Mouse (Mus musculus): Measurements from ENCODE around the gene Enpp4. TPM values are rescaled to one million over a fixed set of nuclear protein-coding genes. Genes with fewer than 3 reads are reported as not detected.

Enpp4 gene
- polyA plus RNA-seq, 1 experiment from 2014 or later, result 5.9 TPM

DNA sequence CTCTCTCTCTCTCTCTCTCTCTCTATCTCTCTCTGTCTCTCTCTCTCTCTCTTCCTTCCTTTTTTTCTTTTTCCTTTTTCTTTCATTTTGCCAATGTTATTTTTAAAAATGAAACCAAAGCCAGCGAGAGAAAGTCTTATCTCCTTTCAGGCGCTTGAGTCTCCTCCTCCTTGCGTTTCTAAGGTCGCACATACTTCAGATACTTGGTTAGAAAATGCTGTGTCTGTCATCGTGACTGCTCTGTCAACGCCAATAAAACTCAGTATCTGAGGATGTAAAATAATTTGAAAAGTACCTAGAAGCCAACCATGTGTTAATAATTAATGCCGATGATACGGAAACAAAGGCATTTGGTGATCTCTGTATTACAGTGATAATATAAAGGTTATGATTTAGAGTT is 30.4 kb upstream of the Enpp4 start:
- H3K4me2 ChIP-seq (ENCODE audit: low read length), result no peak overlapping the region
- H3K9ac ChIP-seq (replicated peaks; ENCODE audit: low read length), result no peak overlapping the region
- H3K4me1 ChIP-seq (ENCODE audit: control insufficient read depth, insufficient read depth, low read length), result no peaks in the 10 kb centered on the region
- H3K36me3 ChIP-seq (ENCODE audit: control insufficient read depth, insufficient read depth, low read length), result no peaks in the 10 kb centered on the region
- H3K27me3 ChIP-seq (ENCODE audit: control insufficient read depth, insufficient read depth, low read length), result no peaks in the 10 kb centered on the region
- no peak overlapping the region for H3K27ac ChIP-seq (replicated peaks; ENCODE audit: low read depth, low read length)
- WGBS, result 77% methylated on average over 8 of the region's 8 CpGs
- DNase-seq, result no peak
- no peak overlapping the region for H3K4me3 ChIP-seq (replicated peaks; ENCODE audit: low read depth, low read length)
- H3K9me3 ChIP-seq (ENCODE audit: control insufficient read depth, low read length), result no peaks in the 10 kb centered on the region
- ATAC-seq (ENCODE audit: low FRiP score, low TSS enrichment), result no peak

- no peaks in the 10 kb centered on the region for H3K27me3 ChIP-seq (ENCODE audit: control insufficient read depth, insufficient read depth, low read length)
- WGBS, result 83% methylated on average over 9 of the region's 9 CpGs
- no peak overlapping the region for H3K4me3 ChIP-seq (replicated peaks; ENCODE audit: low read depth, low read length)
- no peak overlapping the region for H3K4me2 ChIP-seq (ENCODE audit: low read length)
- no peaks in the 10 kb centered on the region for H3K36me3 ChIP-seq (ENCODE audit: control insufficient read depth, insufficient read depth, low read length)
- DNase-seq (no peak), ATAC-seq (ENCODE audit: low FRiP score, low TSS enrichment) (no peak)
- H3K9me3 ChIP-seq (ENCODE audit: control insufficient read depth, low read length), result no peaks in the 10 kb centered on the region
- H3K9ac ChIP-seq (replicated peaks; ENCODE audit: low read length), result no peak overlapping the region
- no peak overlapping the region for H3K27ac ChIP-seq (replicated peaks; ENCODE audit: low read depth, low read length)
- H3K4me1 ChIP-seq (ENCODE audit: control insufficient read depth, insufficient read depth, low read length), result no peaks in the 10 kb centered on the region
These were observed 28.9 kb upstream of the Enpp4 start for GRCm38 (mm10) chr17:44134545-44134944.

GRCm38 (mm10) chr17:44134106-44134505 is 28.5 kb upstream of the Enpp4 start:
- no peak for ATAC-seq (ENCODE audit: low FRiP score, low TSS enrichment)
- H3K27ac ChIP-seq (replicated peaks; ENCODE audit: low read depth, low read length), result no peak overlapping the region
- no peak overlapping the region for H3K4me3 ChIP-seq (replicated peaks; ENCODE audit: low read depth, low read length)
- no peaks in the 10 kb centered on the region for H3K9me3 ChIP-seq (ENCODE audit: control insufficient read depth, low read length)
- H3K4me1 ChIP-seq (ENCODE audit: control insufficient read depth, insufficient read depth, low read length), result no peaks in the 10 kb centered on the region
- no peaks in the 10 kb centered on the region for H3K36me3 ChIP-seq (ENCODE audit: control insufficient read depth, insufficient read depth, low read length)
- no peaks in the 10 kb centered on the region for H3K27me3 ChIP-seq (ENCODE audit: control insufficient read depth, insufficient read depth, low read length)
- no peak overlapping the region for H3K4me2 ChIP-seq (ENCODE audit: low read length)
- peak; percentile 20 for DNase-seq
- no peak overlapping the region for H3K9ac ChIP-seq (replicated peaks; ENCODE audit: low read length)
- WGBS, result 66% methylated on average over 6 of the region's 6 CpGs

- H3K4me3 ChIP-seq (replicated peaks; ENCODE audit: low read depth, low read length), result no peak overlapping the region
- ATAC-seq (ENCODE audit: low FRiP score, low TSS enrichment) (no peak), DNase-seq (peak; percentile 88)
- no peak overlapping the region for H3K4me2 ChIP-seq (ENCODE audit: low read length)
- no peak overlapping the region for H3K9ac ChIP-seq (replicated peaks; ENCODE audit: low read length)
- H3K27me3 ChIP-seq (ENCODE audit: control insufficient read depth, insufficient read depth, low read length), result no peaks in the 10 kb centered on the region
- H3K4me1 ChIP-seq (ENCODE audit: control insufficient read depth, insufficient read depth, low read length), result no peaks in the 10 kb centered on the region
- H3K36me3 ChIP-seq (ENCODE audit: control insufficient read depth, insufficient read depth, low read length), result no peaks in the 10 kb centered on the region
- no peak overlapping the region for H3K27ac ChIP-seq (replicated peaks; ENCODE audit: low read depth, low read length)
- H3K9me3 ChIP-seq (ENCODE audit: control insufficient read depth, low read length), result no peaks in the 10 kb centered on the region
- 13% methylated on average over 7 of the region's 7 CpGs for WGBS
These were observed 24.8 kb upstream of the Enpp4 start for GRCm38 (mm10) chr17:44130429-44130828.

- 94% methylated on average over 13 of the region's 13 CpGs for WGBS
- H3K4me3 ChIP-seq (replicated peaks; ENCODE audit: low read depth, low read length), result no peak overlapping the region
- no peaks in the 10 kb centered on the region for H3K4me1 ChIP-seq (ENCODE audit: control insufficient read depth, insufficient read depth, low read length)
- ATAC-seq (ENCODE audit: low FRiP score, low TSS enrichment), result no peak
- DNase-seq, result no peak
- H3K9me3 ChIP-seq (ENCODE audit: control insufficient read depth, low read length), result no peaks in the 10 kb centered on the region
- no peaks in the 10 kb centered on the region for H3K36me3 ChIP-seq (ENCODE audit: control insufficient read depth, insufficient read depth, low read length)
- H3K27me3 ChIP-seq (ENCODE audit: control insufficient read depth, insufficient read depth, low read length), result no peaks in the 10 kb centered on the region
- no peak overlapping the region for H3K4me2 ChIP-seq (ENCODE audit: low read length)
- H3K27ac ChIP-seq (replicated peaks; ENCODE audit: low read depth, low read length), result no peak overlapping the region
- H3K9ac ChIP-seq (replicated peaks; ENCODE audit: low read length), result no peak overlapping the region
These were observed 23.6 kb upstream of the Enpp4 start for GRCm38 (mm10) chr17:44129092-44129750.

GRCm38 (mm10) chr17:44121366-44122100 is 15.9 kb upstream of the Enpp4 start:
- no peaks in the 10 kb centered on the region for H3K36me3 ChIP-seq (ENCODE audit: control insufficient read depth, insufficient read depth, low read length)
- no peaks in the 10 kb centered on the region for H3K4me1 ChIP-seq (ENCODE audit: control insufficient read depth, insufficient read depth, low read length)
- DNase-seq (no peak), ATAC-seq (ENCODE audit: low FRiP score, low TSS enrichment) (no peak)
- H3K4me3 ChIP-seq (replicated peaks; ENCODE audit: low read depth, low read length), result no peak overlapping the region
- no peaks in the 10 kb centered on the region for H3K9me3 ChIP-seq (ENCODE audit: control insufficient read depth, low read length)
- no peak overlapping the region for H3K27ac ChIP-seq (replicated peaks; ENCODE audit: low read depth, low read length)
- no peak overlapping the region for H3K9ac ChIP-seq (replicated peaks; ENCODE audit: low read length)
- H3K4me2 ChIP-seq (ENCODE audit: low read length), result no peak overlapping the region
- WGBS, result 84% methylated on average over 12 of the region's 12 CpGs
- no peaks in the 10 kb centered on the region for H3K27me3 ChIP-seq (ENCODE audit: control insufficient read depth, insufficient read depth, low read length)

DNA sequence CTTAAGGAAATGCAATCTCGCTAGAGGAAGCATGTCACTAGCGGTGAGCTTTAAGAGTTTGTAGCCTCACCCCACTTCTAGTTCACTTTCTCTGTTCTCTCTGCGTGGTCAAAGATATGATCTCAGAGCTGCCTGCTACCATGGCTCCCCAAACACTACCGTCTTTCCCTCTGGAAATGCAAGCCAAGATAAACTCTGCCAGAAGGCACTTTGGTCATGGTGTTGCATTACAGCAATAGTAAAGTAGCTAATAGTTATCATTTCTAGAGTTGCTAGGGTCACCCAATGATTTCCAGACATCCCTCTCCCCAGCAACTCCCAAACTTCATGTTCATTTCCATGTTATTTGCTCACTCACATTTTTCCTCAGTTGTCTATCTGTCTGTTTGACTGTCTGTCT is 12.6 kb upstream of the Enpp4 start:
- WGBS, result 93% methylated on average over 4 of the region's 4 CpGs
- ATAC-seq (ENCODE audit: low FRiP score, low TSS enrichment) (no peak), DNase-seq (no peak)
- H3K4me2 ChIP-seq (ENCODE audit: low read length), result no peak overlapping the region
- H3K27ac ChIP-seq (replicated peaks; ENCODE audit: low read depth, low read length), result no peak overlapping the region
- H3K9me3 ChIP-seq (ENCODE audit: control insufficient read depth, low read length), result no peaks in the 10 kb centered on the region
- no peaks in the 10 kb centered on the region for H3K4me1 ChIP-seq (ENCODE audit: control insufficient read depth, insufficient read depth, low read length)
- H3K9ac ChIP-seq (replicated peaks; ENCODE audit: low read length), result no peak overlapping the region
- H3K36me3 ChIP-seq (ENCODE audit: control insufficient read depth, insufficient read depth, low read length), result no peaks in the 10 kb centered on the region
- no peak overlapping the region for H3K4me3 ChIP-seq (replicated peaks; ENCODE audit: low read depth, low read length)
- no peaks in the 10 kb centered on the region for H3K27me3 ChIP-seq (ENCODE audit: control insufficient read depth, insufficient read depth, low read length)

DNA sequence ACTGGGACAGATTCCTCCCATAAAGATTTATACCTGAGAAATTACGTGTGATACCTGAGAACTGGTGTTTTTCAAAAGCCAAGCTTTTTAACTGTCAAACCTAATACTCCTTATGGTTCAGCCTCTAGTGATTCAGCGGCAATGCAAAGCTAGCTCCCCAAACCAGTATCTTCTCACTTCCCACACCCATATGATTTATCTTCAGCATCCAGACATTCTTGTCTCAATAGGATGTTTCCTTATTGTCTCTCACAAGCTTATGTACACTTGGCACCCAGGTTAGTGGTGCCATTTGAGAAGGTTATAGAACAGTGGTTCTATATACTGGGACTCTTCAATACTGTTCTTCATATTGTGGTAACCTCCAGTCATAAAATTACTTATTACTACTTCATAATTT is 12.1 kb upstream of the Enpp4 start:
- Histone ChIP-seq H3K4me2 (ENCODE audit: low read length) (no peak overlapping the region), H3K4me3 (replicated peaks; ENCODE audit: low read depth, low read length) (no peak overlapping the region), H3K36me3 (ENCODE audit: control insufficient read depth, insufficient read depth, low read length) (no peaks in the 10 kb centered on the region), H3K4me1 (ENCODE audit: control insufficient read depth, insufficient read depth, low read length) (no peaks in the 10 kb centered on the region), H3K27me3 (ENCODE audit: control insufficient read depth, insufficient read depth, low read length) (no peaks in the 10 kb centered on the region), H3K27ac (replicated peaks; ENCODE audit: low read depth, low read length) (no peak overlapping the region), H3K9me3 (ENCODE audit: control insufficient read depth, low read length) (no peaks in the 10 kb centered on the region), H3K9ac (replicated peaks; ENCODE audit: low read length) (no peak overlapping the region)
- 81% methylated on average over 2 of the region's 2 CpGs for WGBS
- ATAC-seq (ENCODE audit: low FRiP score, low TSS enrichment) (no peak), DNase-seq (no peak)

DNA sequence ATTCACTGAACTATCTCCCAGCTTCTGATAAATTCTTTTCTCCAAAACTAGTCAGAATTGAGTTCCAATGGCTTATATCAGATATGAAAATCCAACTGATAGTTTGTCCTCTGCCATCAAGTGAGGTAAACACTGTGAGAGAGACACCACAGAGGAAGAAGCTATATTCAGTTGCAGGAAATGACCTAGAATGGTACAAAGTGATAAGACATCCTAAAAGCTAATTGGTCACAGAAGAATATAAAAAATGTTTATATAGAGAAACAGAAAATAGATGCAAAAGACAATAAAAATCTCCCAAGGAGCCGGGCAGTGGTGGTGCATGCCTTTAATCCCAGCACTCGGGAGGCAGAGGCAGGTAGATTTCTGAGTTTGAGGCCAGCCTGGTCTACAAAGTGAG is 11.0 kb upstream of the Enpp4 start:
- H3K27ac ChIP-seq (replicated peaks; ENCODE audit: low read depth, low read length), result no peak overlapping the region
- H3K36me3 ChIP-seq (ENCODE audit: control insufficient read depth, insufficient read depth, low read length), result no peaks in the 10 kb centered on the region
- no peaks in the 10 kb centered on the region for H3K4me1 ChIP-seq (ENCODE audit: control insufficient read depth, insufficient read depth, low read length)
- DNase-seq (no peak), ATAC-seq (ENCODE audit: low FRiP score, low TSS enrichment) (no peak)
- H3K4me2 ChIP-seq (ENCODE audit: low read length), result no peak overlapping the region
- H3K9ac ChIP-seq (replicated peaks; ENCODE audit: low read length), result no peak overlapping the region
- H3K4me3 ChIP-seq (replicated peaks; ENCODE audit: low read depth, low read length), result no peak overlapping the region
- no peaks in the 10 kb centered on the region for H3K9me3 ChIP-seq (ENCODE audit: control insufficient read depth, low read length)
- 90% methylated on average over 2 of the region's 2 CpGs for WGBS
- no peaks in the 10 kb centered on the region for H3K27me3 ChIP-seq (ENCODE audit: control insufficient read depth, insufficient read depth, low read length)
